ENCODE assay signal across 9 mouse cellular contexts in genomic region chr2:154586405-154586804, GRCm38 (mm10). TPM values are rescaled to one million over a fixed set of nuclear protein-coding genes. Genes with fewer than 3 reads are reported as not detected.
DNase-seq lines count a peak whose midpoint lies in the region; ATAC-seq and TF ChIP-seq lines count a peak whose summit lies in the region.
"Had no signal": no experiment of that assay in that cellular context is flagged by ENCODE, and none has a peak within 500 bp of the region (broad histone marks: within the 10 kb centered on the region; RNA-seq: fewer than 3 reads in every experiment).

No protein-coding gene starts in this region.

- no peak overlapping the region for H3K4me3 ChIP-seq in kidney, postnatal 0 days (replicated peaks; ENCODE audit: low read depth, low read length)
- no peak overlapping the region for H3K4me3 ChIP-seq in kidney, embryonic 14.5 days (ENCODE audit: low read length)
- no peak overlapping the region for H3K4me3 ChIP-seq in ES-E14 (ENCODE audit: insufficient read depth in 1 of 2, low read depth in 1 of 2, low read length in 2 of 2, poor library complexity in 1 of 2, severe bottlenecking in 1 of 2)
- no peak overlapping the region for H3K4me3 ChIP-seq in thymus, adult 2 months (ENCODE audit: control insufficient read depth, insufficient read depth, low read length)

- DNase-seq in adrenal gland, postnatal 10 days = peak; percentile 62
- no peak for DNase-seq in adrenal gland, adult 18-20 months (ENCODE audit: low spot score in 2 of 2)
- peak; percentile 44 for DNase-seq in kidney, postnatal 0 days (ENCODE audit: low spot score)
- DNase-seq in ES-E14 (ENCODE audit: low read depth, low spot score) = no peak
- DNase-seq in kidney, postnatal 4 days = peak; percentile 74
- peak; percentile 67 for DNase-seq in thymus, adult 2 months
- DNase-seq in urinary bladder, postnatal 25 days (ENCODE audit: low spot score) = no peak

- in situ Hi-C loops in ES-E14 (cut with MboI; ENCODE audit: low sequenced_read_pairs in 2 of 2, unreplicated experiment in 2 of 2) = no loop called here

- H3K27ac ChIP-seq in kidney, postnatal 0 days = no peak overlapping the region
- no peak overlapping the region for H3K27ac ChIP-seq in kidney, embryonic 14.5 days (ENCODE audit: low read depth, low read length)
- no peak overlapping the region for H3K27ac ChIP-seq in ES-E14 (ENCODE audit: insufficient read depth, low read depth, low read length, poor library complexity, severe bottlenecking)
- no peak overlapping the region for H3K27ac ChIP-seq in thymus, adult 2 months (ENCODE audit: control insufficient read depth, insufficient read depth, low read length)
- H3K27ac ChIP-seq: macrophage had no signal

- H3K9ac ChIP-seq in kidney, postnatal 0 days (ENCODE audit: low read depth, low read length) = no peak overlapping the region
- H3K9ac ChIP-seq in kidney, embryonic 14.5 days (ENCODE audit: low read depth, low read length) = no peak overlapping the region
- no peak overlapping the region for H3K9ac ChIP-seq in ES-E14 (ENCODE audit: insufficient read depth, low read depth, low read length, poor library complexity, severe bottlenecking)

- H3K4me1 ChIP-seq in kidney, postnatal 0 days (replicated peaks; ENCODE audit: insufficient read depth, low read length) = no peaks in the 10 kb centered on the region
- H3K4me1 ChIP-seq in kidney, embryonic 14.5 days (ENCODE audit: control insufficient read depth, insufficient read depth, low read length) = no peaks in the 10 kb centered on the region
- H3K4me1 ChIP-seq in ES-E14 (ENCODE audit: control insufficient read depth in 2 of 2, insufficient read depth in 2 of 2, low read length in 2 of 2, poor library complexity in 1 of 2) = peaks cover 0 to 9% of the 10 kb centered on the region in 2 experiments; a peak in 1 of 4 replicates
- H3K4me1 ChIP-seq in thymus, adult 2 months (replicated peaks; ENCODE audit: control insufficient read depth, insufficient read depth, low read length) = no peaks in the 10 kb centered on the region

- no peaks in the 10 kb centered on the region for H3K9me3 ChIP-seq in kidney, postnatal 0 days (replicated peaks; ENCODE audit: low read length)
- no peaks in the 10 kb centered on the region for H3K9me3 ChIP-seq in kidney, embryonic 14.5 days (ENCODE audit: control insufficient read depth, low read length)
- H3K9me3 ChIP-seq in ES-E14 (ENCODE audit: control insufficient read depth, insufficient read depth, low read depth, low read length) = no peaks in the 10 kb centered on the region

- no peak overlapping the region for H3K4me2 ChIP-seq in kidney, postnatal 0 days (ENCODE audit: low read length)
- no peak overlapping the region for H3K4me2 ChIP-seq in kidney, embryonic 14.5 days (replicated peaks; ENCODE audit: low read depth, low read length)

- 76% methylated on average over 5 of the region's 5 CpGs for WGBS in kidney, postnatal 0 days
- WGBS in kidney, embryonic 14.5 days = 74% methylated on average over 5 of the region's 5 CpGs
- WGBS in thymus, adult 2 months = 88% methylated on average over 5 of the region's 5 CpGs

- peak; percentile 68 for TF ChIP-seq CTCF in kidney, postnatal 0 days (IDR thresholded peaks at IDR 0.05; ENCODE audit: low read depth)
- no peak for TF ChIP-seq CTCF in thymus, adult 2 months (IDR thresholded peaks at IDR 0.05; ENCODE audit: borderline replicate concordance, control insufficient read depth, extremely low read depth, insufficient read depth, low read length, poor library complexity)

- no peak for ATAC-seq in kidney, postnatal 0 days (replicated peaks; ENCODE audit: low FRiP score, low read depth)
- ATAC-seq in kidney, embryonic 14.5 days (ENCODE audit: low FRiP score, low TSS enrichment) = no peak

- no peak for TF ChIP-seq POLR2A in thymus, adult 2 months (IDR thresholded peaks at IDR 0.05; ENCODE audit: control insufficient read depth, extremely low read depth, insufficient read depth, low read length, poor library complexity)

- no peaks in the 10 kb centered on the region for H3K27me3 ChIP-seq in kidney, postnatal 0 days (ENCODE audit: insufficient read depth, low read length)
- no peaks in the 10 kb centered on the region for H3K27me3 ChIP-seq in kidney, embryonic 14.5 days (ENCODE audit: control insufficient read depth, insufficient read depth, low read length)
- H3K27me3 ChIP-seq in thymus, adult 2 months (ENCODE audit: control insufficient read depth, insufficient read depth, low read length) = no peaks in the 10 kb centered on the region

- H3K36me3 ChIP-seq in kidney, postnatal 0 days (ENCODE audit: insufficient read depth, low read length) = peaks cover 5% of the 10 kb centered on the region; the same call in 1 of the 2 replicates
- H3K36me3 ChIP-seq in kidney, embryonic 14.5 days (ENCODE audit: control insufficient read depth, insufficient read depth, low read length) = no peaks in the 10 kb centered on the region
- no peaks in the 10 kb centered on the region for H3K36me3 ChIP-seq in ES-E14 (ENCODE audit: control insufficient read depth, insufficient read depth, low read length, poor library complexity, severe bottlenecking)
- peaks cover 25% of the 10 kb centered on the region for H3K36me3 ChIP-seq in thymus, adult 2 months (ENCODE audit: control insufficient read depth, insufficient read depth, low read length)

TF ChIP-seq in ES-E14, 5 proteins besides CTCF, POLR2A, EP300 and RAD21:
- TF ChIP-seq CHD2 (IDR thresholded peaks at IDR 0.05; ENCODE audit: low read depth, low read length) (no peak), ZC3H11A (IDR thresholded peaks at IDR 0.05; ENCODE audit: borderline replicate concordance, low read depth, low read length) (peak; percentile 33; the same call in 1 of the 2 replicates), MAFK (IDR thresholded peaks at IDR 0.05; ENCODE audit: insufficient read depth, low read depth, low read length) (no peak), HCFC1 (IDR thresholded peaks at IDR 0.05; ENCODE audit: borderline replicate concordance, insufficient read depth, low read length) (no peak), ZNF384 (IDR thresholded peaks at IDR 0.05; ENCODE audit: low read depth, low read length) (no peak)

RNA-seq across cellular contexts. Expression of gene E2f1, which starts 16.7 kb away (rescaled TPM):
- 10 to 100 TPM; 12.8 to 14.1 TPM for total RNA-seq in adrenal gland, postnatal 10 days (2021)
- total RNA-seq in adrenal gland, adult 18-20 months (2021) = 1 to 10 TPM; 7.5 to 8.9 TPM
- 9.5 and 9.6 TPM in 2 replicates for polyA plus RNA-seq in kidney, postnatal 0 days (2015; fragmentation: Nextera tagmentation; extraction: Ambion mirVana)
- polyA plus RNA-seq in kidney, embryonic 14.5 days (2014; fragmentation: Nextera tagmentation; extraction: Ambion mirVana) = 10.0 and 11.3 TPM in 2 replicates
- total RNA-seq in ES-E14 (2012; rRNA removed) = 13.8 and 16.9 TPM in 2 replicates
- 34.0 and 50.3 TPM in 2 replicates for polyA plus RNA-seq in thymus, adult 2 months (2012; rRNA removed)

RNA-seq across cellular contexts. Expression of gene Pxmp4, which starts 17.1 kb away (rescaled TPM):
- total RNA-seq in adrenal gland, postnatal 10 days (2021) = 10 to 100 TPM; 45.5 to 53.0 TPM
- 10 to 100 TPM; 30.1 to 33.9 TPM for total RNA-seq in adrenal gland, adult 18-20 months (2021)
- 37.3 and 37.9 TPM in 2 replicates for polyA plus RNA-seq in kidney, postnatal 0 days (2015; fragmentation: Nextera tagmentation; extraction: Ambion mirVana)
- polyA plus RNA-seq in kidney, embryonic 14.5 days (2014; fragmentation: Nextera tagmentation; extraction: Ambion mirVana) = 20.4 and 25.9 TPM in 2 replicates
- 8.6 and 10.5 TPM in 2 replicates for total RNA-seq in ES-E14 (2012; rRNA removed)
- 70.7 and 71.7 TPM in 2 replicates for polyA plus RNA-seq in thymus, adult 2 months (2012; rRNA removed)

RNA-seq across cellular contexts. Expression of gene Zfp341, which starts 26.7 kb away (rescaled TPM):
- 1 to 10 TPM; 2.5 to 2.7 TPM for total RNA-seq in adrenal gland, postnatal 10 days (2021)
- 1 to 10 TPM; 3.8 TPM for total RNA-seq in adrenal gland, adult 18-20 months (2021)
- 0.80 and 0.82 TPM in 2 replicates for polyA plus RNA-seq in kidney, postnatal 0 days (2015; fragmentation: Nextera tagmentation; extraction: Ambion mirVana)
- polyA plus RNA-seq in kidney, embryonic 14.5 days (2014; fragmentation: Nextera tagmentation; extraction: Ambion mirVana) = 1.1 and 1.3 TPM in 2 replicates
- 3.2 and 4.0 TPM in 2 replicates for total RNA-seq in ES-E14 (2012; rRNA removed)
- 10.6 and 10.8 TPM in 2 replicates for polyA plus RNA-seq in thymus, adult 2 months (2012; rRNA removed)

RNA-seq across cellular contexts. Expression of gene 4930519P11Rik, which starts 26.8 kb away (rescaled TPM):
- total RNA-seq in adrenal gland, postnatal 10 days (2021) = not detected
- not detected for total RNA-seq in adrenal gland, adult 18-20 months (2021)
- polyA plus RNA-seq in kidney, postnatal 0 days (2015; fragmentation: Nextera tagmentation; extraction: Ambion mirVana) = 0.42 and 0.71 TPM in 2 replicates
- polyA plus RNA-seq in kidney, embryonic 14.5 days (2014; fragmentation: Nextera tagmentation; extraction: Ambion mirVana) = 0.72 and 0.89 TPM in 2 replicates
- total RNA-seq in ES-E14 (2012; rRNA removed) = 0.67 TPM in 1 of 2 replicates, not detected in the other
- polyA plus RNA-seq in thymus, adult 2 months (2012; rRNA removed) = 1.5 and 1.7 TPM in 2 replicates
- polyA plus RNA-seq: macrophage had no signal

RNA-seq across cellular contexts. Expression of gene Necab3, which starts 27.7 kb away (rescaled TPM):
- 1 to 10 TPM; 2.0 to 2.7 TPM for total RNA-seq in adrenal gland, postnatal 10 days (2021)
- 1 to 10 TPM in 1 of 2 experiments, under 1 TPM in 1; 0.86 to 1.6 TPM for total RNA-seq in adrenal gland, adult 18-20 months (2021)
- 0.58 and 0.97 TPM in 2 replicates for polyA plus RNA-seq in kidney, postnatal 0 days (2015; fragmentation: Nextera tagmentation; extraction: Ambion mirVana)
- polyA plus RNA-seq in kidney, embryonic 14.5 days (2014; fragmentation: Nextera tagmentation; extraction: Ambion mirVana) = 2.4 and 2.5 TPM in 2 replicates
- total RNA-seq in ES-E14 (2012; rRNA removed) = 5.8 and 9.5 TPM in 2 replicates
- 14.8 and 15.7 TPM in 2 replicates for polyA plus RNA-seq in thymus, adult 2 months (2012; rRNA removed)

Comparison
In these comparisons a context has a peak if more than half of its experiments do, and no peak if none do; other contexts are left out.
1. DNase-seq: peak in adrenal gland, postnatal 10 days (single experiment), kidney, postnatal 0 days (single experiment), kidney, postnatal 4 days (2 of 2) and thymus, adult 2 months (single experiment); none in adrenal gland, adult 18-20 months (0 of 2), ES-E14 (single experiment) and urinary bladder, postnatal 25 days (single experiment).